Mouse (Mus musculus) left cerebral cortex, postnatal 36 days (tissue): ENCODE results near the gene Evl. TPM values are rescaled to one million over a fixed set of nuclear protein-coding genes. Genes with fewer than 3 reads are reported as not detected.
"Not testable (repeated sequence)": the region's sequence is repeated elsewhere in the genome, so short reads cannot be mapped to it uniquely, and the experiment has no call there.

Source experiments
- DNase-seq, 2 experiments: peaks; one replicate each; pipeline ENCODE4 v3.0.0; 2021 to 2022; ENCODE audit warnings: low spot score in 2 of 2, mixed read lengths in 1 of 2
- intact Hi-C: fragments of 180-260 bp; cut with DNase I; formaldehyde crosslinking; loops from one replicate; pipeline ENCODE4 v1.15.1; 2025
- total RNA-seq, 2 experiments: library from RNA; stranded (reverse); gene quantifications; 2 replicates each; pipeline ENCODE4 v1.2.3; 2021

The Evl gene
- total RNA-seq, 2 experiments from 2014 or later: 261 to 264 TPM

DNA sequence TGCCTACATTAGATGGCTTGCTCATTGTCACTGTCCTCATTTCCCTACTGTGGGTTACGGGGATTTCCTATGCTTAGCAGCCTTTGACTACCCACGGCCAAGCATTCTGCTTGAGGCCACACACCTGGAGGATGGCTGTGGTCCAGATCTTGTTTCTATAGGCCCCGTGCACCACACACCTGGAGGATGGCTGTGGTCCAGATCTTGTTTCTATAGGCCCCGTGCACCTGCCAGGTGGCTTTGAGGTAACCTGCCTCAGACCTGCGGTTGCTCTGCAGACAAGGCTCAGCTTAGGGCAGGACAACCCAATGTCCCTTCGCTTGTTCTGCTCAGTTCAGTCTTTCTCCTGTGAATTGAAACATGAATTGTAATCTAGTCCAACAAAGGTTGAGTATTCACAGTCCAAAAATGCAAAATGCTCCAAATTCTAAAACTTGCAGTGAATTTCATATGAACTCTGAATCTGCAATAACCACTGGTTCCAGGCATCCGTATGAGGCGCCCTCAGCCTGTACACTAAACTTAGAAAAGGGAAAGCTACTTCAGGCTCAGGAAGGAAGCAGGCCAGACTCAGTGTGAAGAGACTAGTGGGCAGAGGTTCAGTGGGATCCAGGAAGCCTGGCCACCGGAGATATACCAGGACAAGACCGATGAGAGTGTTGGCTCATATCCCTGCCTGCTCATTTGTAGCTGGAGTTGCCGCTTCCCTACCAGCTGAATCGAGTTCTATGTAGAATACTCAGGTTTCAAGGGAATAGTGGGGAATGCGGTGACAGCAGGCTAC, 127.9 kb downstream of the Evl start:
- intact Hi-C loops: no loop called here

DNA sequence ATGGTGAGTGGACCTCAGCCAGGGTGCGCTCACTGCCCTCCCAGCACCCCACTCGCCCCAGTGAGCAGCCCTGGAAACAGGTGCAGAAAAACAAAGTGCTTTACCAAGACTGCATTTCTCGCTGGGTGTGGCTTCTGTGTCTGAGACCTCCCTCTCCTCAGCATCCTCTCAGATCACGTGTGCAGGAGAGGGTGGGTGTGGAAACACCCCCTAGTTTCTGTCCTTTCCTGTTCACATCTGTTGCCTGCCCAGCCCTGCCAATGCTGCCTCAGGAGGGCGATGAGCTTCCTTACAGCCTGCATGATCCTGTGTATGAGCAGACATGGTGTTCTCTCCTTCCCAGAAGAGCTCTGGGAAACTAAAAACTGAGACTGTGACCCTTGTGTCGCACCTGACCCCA, 131.9 kb downstream of the Evl start:
- intact Hi-C loops: no loop called here

More for the DNA sequence above, 127.9 kb downstream of the Evl start:
- no peak for DNase-seq

DNA sequence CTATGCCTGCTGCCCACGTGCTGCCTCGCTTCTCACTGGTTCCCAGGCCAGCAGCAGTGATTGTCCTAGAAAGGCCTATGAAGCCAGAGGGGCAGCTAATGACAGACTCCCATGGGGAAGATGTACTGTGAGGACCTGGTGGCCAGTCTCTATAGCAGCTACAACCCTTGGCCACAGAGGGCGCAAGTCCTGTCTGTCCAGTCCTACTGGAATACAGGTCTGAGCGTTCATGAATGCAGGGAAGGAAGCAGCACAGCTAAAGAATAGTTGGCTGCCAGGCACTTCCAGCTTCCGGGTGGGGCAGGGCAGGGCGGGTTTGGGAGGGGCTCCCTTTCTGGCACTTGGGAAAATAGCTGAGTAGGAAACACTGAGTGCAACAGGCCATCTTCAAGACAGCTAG, 132.4 kb downstream of the Evl start:
- intact Hi-C loops: no loop called here
- DNase-seq: no peak

More for the DNA sequence above, 131.9 kb downstream of the Evl start:
- DNase-seq: peak in 1 of 2 experiments; percentile 39

DNA sequence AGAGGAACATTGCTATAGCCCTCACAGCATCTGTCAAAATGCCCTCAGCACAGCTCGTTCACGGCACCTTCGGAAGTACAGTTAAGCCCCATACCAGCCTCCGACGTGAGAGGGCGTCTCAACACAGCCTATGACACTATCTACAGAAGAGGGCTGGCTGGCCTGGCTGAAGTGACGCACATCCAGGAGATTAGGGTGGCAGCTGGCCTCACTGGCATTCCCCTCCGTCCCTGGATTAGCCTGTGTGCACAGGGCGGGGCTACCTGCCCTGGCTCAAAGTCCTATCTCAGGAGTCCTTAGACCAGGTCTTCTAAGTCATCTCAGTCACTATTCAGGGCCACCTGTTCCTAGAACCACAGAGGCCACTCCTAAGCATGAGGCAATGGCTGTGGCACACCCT, 134.6 kb downstream of the Evl start:
- no peak for DNase-seq
- intact Hi-C loops: no loop called here

DNA sequence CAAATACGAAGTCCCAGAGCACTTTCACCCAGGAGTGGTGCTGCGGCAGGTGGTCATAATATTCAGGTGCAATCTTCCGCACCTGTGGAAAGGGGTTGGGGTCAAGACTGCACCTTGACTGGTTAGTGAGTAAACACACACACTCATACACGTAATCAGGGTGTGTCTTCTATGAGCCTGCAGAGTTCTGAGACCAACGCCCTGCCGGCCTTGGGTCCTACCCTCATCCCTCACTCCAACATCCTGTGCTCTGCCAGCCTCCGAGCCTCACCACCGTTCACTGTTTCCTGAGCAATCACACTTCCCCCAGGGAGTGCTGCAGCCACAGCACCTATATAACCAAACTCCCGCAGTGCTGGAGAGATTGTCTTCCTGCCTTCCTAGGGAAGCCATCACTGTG, 136.0 kb downstream of the Evl start:
- no peak for DNase-seq
- intact Hi-C loops: no loop called here

DNA sequence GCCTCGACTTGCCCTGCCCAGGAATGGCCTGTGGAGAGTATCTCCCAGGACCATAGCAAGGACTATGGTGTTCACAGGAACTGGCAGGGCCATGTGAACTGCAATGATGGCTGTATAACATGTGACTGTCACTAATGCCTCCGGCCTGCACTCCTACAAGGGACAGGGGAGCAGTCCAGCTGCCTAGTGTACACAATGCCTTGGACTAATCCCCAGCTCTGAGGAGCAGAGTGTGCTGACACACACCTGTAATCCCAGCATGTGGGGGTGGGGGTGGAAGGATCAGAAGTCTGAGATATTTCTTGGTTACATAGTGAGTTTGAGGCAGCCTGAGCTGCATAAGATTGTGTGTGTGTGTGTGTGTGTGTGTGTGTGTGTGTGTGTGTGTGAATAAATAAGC, 139.1 kb downstream of the Evl start:
- no peak for DNase-seq
- intact Hi-C loops: no loop called here

DNA sequence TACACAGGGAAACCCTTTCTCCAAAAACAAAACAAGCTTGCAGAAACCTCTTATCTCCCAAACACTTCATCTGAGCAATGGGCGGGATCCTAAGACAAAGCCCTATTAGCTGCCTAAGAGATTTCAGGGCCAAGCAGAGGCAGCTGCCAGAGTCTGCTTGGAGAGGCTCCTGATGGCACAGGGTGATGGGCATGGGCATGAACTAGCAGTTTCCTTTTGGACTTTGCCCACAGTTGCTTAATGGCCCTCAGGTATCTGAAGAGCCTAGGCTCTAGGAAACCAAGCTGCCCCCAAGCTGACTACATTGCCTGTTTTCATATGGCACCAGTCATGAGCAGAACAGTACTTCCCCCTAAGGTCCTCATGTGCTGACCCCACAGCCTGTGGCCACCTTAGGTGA, 139.7 kb downstream of the Evl start:
- DNase-seq: no peak
- intact Hi-C loops: no loop called here

DNA sequence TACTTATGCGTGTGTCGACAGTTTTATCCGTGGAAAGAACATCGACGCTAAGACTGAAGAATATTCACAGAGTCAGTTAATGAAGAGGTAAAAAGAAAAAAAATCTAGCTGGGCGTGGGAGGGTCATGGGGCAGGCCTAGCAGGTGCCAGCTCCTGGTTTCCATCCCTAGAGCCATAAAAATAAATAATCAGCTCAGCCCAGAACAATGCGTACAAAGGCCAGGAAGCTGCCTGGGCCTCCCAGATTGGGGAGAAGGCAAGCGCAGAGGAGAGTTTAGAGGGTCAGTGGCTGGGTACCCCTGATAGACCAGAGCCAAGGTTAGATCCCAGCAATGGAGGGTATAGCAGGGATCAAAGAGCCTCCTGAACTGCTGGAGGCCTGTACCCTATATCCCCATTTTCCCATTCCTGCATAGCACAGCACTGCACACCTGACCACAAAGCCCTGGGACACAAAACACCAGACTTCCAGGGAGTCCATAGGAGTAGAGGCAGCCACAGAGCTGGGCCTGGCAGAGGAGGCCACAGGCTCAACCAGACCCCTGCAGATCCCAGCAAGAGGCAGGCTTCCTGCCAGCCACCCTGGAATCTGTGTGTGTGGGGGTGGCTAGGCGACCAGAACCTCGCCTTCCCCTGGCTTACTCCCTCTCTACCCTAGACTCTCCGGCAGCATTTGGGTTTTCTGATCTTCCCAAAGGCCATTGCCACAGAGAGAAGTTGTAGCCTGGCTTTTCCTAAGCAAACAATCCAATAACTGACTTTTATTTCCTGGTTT, 144.4 kb downstream of the Evl start:
- no peak for DNase-seq
- intact Hi-C loops: no loop called here

DNA sequence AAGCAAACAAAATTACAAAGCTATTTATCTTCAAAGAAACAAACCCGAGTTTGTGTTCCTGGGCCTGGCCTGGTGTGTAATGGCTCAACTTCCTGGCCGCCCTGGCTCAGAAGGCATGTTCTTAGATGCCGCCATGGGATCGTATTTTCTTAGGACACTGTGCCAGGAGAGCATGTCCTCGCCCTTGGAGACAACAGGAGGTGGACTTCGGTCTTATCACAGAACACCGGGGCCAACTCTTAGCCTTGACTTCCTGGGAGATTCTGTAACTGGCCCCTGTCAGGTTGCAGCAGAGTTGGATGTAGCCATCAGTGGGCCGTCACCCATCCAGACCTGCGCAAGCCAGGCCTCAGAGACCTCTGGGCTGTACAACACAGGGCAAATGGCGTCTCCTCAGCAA, 145.1 kb downstream of the Evl start:
- intact Hi-C loops: no loop called here
- no peak for DNase-seq

DNA sequence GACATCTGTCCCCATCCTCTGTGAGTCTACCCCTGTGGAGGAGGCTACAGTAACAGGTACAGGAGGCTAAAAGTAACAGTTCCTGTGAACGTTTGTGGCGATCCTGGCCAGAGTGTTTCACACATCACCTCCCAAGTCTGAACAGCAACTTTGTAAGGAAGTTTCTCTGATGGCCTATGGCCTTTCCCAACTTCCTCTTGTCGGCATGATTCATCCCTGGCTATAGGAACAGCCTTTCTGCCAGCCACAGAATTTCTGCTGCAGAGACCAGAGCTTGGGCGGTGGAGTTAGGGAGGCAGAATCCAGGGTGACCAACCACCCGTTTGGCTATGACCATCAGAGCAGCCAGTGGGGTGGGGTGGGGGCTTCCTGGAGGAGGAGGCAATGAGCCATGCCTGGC, 145.5 kb downstream of the Evl start:
- intact Hi-C loops: no loop called here

DNA sequence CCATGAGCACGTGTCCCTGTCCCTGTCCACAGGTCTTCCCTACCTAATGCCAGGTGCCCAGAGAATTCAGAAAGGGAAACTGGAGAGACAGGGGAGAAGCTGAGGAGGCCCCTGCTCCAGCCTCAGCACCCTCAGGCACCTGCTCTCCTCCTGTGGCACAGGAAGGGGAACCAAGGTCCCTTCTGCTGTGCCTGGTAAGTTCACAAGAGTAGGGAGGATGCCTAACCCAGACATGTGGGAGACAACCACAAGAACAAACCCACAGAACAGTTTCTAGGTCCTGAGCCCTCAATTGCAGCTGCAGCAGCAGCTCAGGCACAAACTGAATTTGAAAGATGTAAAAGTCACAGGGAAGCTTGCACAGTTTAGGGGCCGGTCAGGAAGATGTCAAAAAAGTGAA, 146.7 kb downstream of the Evl start:
- DNase-seq: no peak
- intact Hi-C loops: no loop called here

More for the DNA sequence above, 145.5 kb downstream of the Evl start:
- DNase-seq: no peak

DNA sequence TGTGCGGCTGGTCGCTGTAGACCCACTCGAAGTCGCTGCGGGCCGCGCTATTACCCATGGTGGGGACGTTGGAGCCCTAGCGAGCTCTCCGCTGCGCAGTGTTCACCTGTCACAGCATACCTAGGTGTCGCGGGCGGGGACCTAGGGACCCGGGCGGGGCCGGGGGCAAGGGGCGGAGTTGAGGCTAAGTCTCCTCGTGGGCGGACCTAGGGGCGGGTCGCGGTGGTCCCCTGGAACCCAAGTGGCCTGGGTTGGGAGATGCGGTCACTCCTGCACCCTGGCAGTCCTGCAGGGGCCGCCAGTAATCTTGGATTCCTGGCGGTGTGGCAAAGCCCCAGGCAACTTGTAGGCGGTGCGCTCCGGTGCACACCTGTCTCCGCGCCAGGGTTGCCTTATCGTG, 147.7 kb downstream of the Evl start, which contains the start of gene Degs2:
Degs2 (minus strand) TSS at position 131 of the 400 bp plus-strand sequence.
- DNase-seq: no peak
- intact Hi-C loops: no loop called here

DNA sequence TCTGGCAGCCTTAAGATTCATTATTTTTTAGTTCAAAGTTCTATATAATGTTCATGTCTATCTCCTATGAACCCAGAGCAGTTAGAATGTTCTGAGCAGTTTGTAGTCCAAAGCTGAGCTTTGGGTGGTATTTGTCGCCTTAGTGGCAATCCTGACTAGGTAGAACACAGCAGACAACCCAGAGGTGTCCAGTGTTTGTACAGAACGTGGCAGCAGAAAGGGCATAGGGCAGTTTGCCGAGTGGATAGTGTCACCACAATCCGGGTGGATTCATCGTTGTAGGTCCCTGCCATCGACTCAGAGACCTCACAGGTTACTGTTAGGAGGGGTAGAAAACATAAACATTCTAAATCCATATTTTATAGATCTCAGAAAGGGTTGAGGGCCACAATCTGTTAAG, 151.0 kb downstream of the Evl start:
- DNase-seq: no peak
- intact Hi-C loops: loop anchor here (5.0 kb wide), 1 partner anchor 52 kb away; no protein-coding TSS in a partner anchor

DNA sequence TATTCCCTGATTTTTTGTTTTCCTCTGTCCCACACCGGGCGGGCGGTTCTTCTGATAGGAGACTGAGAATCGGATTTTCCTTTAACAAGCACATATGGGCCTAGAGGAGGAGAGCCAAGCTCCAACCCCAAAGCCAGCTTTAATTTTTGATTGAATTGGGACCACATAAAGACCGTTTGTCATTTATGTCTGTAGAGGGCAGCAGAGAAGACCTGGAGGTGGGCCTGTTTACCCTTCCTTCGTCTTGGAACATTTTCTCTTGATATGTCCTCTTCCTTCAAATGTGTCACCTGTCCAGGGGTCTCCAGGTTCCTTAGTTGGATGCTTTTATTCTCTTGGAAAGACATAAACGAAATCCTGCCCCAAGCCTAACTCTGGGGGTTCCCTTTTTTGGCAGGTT, 151.6 kb downstream of the Evl start:
- no peak for DNase-seq
- intact Hi-C loops: loop anchor here (5.0 kb wide), 1 partner anchor 51 kb away; no protein-coding TSS in a partner anchor

DNA sequence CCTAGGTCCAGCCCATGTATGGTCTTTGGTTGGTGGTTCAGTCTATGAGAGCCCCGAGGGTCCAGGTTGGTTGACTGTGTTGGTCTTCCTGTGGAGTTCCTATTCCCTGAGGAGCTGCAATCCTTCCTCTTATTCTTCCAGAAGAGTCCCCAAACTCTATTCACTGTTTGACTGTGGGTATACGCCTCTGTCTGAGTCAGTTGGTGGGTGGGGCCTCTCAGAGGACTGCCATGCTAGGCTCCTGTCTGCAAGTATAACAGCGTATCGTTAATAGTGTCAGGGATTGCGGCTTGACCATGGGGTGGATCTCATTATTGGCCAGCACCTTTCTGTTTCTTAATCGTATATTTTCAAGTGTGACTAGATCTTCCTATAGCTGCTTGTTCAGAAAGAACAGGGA, 154.9 kb downstream of the Evl start:
- DNase-seq: no peak
- intact Hi-C loops: loop anchor here (5.0 kb wide), 1 partner anchor 48 kb away; no protein-coding TSS in a partner anchor

DNA sequence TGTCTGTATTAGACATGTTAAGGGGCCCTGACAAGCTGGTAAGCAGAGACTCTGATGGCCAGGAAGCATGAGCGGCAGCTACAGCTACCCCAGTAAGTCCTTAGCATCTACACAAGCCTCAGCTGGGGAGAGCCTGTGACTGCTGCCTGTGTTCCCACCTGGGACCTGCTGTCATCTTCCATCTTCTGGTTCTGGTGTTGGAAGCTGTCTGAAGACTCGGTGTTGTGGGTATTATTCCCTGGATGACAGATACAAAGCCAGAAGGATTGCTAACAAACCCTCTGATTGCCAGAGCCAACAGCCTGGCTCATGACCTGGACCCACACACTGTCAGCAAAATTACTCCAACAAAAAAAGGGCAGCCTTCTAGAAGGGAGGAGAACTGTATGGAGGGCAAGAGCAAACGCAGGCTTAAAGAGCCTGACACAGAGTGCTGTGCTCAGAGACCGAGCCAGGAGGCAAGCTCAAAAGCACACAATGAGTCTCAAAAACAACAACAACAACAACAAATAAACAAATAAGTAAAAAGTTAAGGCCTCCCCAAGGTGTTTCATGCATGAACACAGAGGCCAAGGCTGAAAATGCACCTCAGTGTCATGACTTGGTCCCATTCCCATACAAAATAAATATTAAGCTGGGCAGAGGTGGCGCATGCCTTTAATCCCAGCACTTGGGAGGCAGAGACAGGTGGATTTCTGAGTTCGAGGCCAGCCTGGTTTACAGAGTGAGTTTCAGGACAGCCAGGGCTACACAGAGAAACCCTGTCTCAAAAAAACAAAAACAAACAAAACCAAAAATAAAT, 155.6 kb downstream of the Evl start:
- intact Hi-C loops: loop anchor here (5.0 kb wide), 1 partner anchor 47 kb away; no protein-coding TSS in a partner anchor
- no peak for DNase-seq

DNA sequence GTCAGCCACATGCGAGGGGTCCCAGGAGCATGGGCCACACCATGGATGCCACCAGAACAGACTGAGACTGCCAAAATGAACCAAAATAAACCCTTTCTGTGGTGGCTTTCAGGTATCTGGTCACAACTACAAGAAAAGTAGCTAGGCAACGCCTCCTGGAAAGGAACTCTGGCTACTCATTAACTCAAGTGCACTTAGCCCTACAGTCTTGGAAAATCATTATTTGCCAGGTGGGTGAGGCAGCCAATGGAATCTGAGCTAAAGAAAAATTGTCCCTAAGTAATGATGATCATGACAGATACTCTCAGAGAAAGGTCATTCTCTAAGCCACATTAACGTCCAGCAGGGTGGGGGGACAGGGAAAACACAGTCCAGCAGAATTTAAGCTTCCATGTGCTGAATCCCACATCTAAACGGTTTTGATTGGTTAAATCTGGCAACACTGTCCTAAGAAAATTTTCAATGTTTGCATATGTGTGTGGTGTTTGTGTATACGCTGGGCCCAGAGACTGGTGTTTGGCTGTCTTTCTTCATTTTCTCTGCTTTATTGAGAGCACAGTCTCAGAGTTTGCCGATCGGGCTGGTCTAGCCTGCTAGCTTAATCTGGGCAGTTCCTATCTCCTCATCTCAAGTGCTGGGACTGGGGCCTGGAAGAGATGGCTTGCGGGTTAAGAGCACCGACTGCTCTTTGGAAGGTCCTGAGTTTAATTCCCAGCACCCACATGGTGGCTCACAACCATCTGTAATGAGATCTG, 156.5 kb downstream of the Evl start:
- DNase-seq: no peak
- intact Hi-C loops: no loop called here

DNA sequence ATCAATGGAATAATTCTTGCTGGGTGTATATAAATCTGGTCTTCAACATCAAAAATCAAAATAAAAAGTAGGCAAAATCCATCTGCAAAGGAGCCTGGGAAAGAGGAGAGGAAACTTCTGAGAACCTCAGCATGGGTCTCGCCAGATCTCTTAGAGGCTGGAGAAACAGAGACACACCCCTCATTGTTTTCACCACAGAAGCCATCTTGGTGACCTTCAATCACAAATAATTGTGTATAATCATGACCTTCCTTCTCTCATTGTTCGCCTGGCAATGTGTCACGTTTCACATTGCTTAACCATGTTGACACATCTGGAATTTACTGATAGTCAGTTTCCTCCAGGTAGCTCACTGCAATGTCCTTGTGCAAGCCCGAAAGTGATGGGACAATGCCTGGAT, 158.0 kb downstream of the Evl start:
- no peak for DNase-seq
- intact Hi-C loops: no loop called here

DNA sequence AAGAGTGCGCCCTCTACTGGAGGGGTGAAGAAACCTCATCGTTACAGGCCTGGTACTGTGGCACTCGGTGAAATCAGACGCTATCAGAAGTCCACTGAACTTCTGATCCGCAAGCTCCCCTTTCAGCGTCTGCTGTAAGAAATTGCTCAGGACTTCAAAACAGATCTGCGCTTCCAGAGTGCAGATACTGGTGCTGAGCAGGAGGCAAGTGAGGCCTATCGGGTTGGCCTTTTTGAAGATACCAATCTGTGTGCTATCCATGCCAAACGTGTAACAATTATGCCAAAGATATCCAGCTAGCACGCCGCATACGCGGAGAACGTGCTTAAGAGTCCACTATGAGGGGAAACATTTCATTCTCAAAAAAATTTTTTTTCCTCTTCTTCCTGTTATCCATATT, 159.5 kb downstream of the Evl start:
- intact Hi-C loops, DNase-seq: not testable (repeated sequence)
